7 mouse cellular contexts compared by ENCODE assay signal in the genomic region with DNA sequence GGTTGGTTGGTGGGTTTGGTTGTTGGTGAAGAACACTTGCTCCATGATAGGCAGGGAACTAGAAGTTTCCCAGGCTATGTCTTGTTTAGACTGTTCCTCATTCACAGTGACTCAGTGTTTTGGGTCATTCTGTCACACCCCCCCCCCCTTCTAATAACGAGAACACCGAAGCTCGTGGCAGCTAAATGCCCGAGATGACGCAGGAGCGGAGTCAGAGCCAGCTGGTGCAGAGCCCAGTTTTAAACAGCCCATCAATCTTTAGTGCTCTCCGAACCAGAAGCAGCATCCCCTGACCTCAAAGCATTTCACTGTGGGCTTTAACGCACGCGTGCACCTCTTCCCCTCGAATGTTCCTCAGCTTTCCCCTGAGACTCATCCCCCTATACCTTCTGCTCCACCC. TPM values are rescaled to one million over a fixed set of nuclear protein-coding genes. Genes with fewer than 3 reads are reported as not detected.
DNase-seq lines count a peak whose midpoint lies in the region; ATAC-seq lines count a peak whose summit lies in the region.

No protein-coding gene starts in this region.

- ATAC-seq in megakaryocyte progenitor cell, adult 5-6 weeks (replicated peaks; ENCODE audit: poor library complexity): peak; percentile 80

- peak; percentile 26 for DNase-seq in layer of hippocampus, adult 9-11 months
- no peak for DNase-seq in layer of hippocampus, postnatal 25 days (ENCODE audit: extremely low spot score in 1 of 2, low spot score in 1 of 2)
- DNase-seq in adrenal gland, postnatal 14 days: peak; percentile 91
- DNase-seq in gastrocnemius, postnatal 25 days: peak; percentile 69
- DNase-seq in frontal cortex, postnatal 14 days (ENCODE audit: low spot score in 2 of 2): no peak
- DNase-seq in embryo, embryonic 10.5 days (ENCODE audit: low spot score): no peak

RNA-seq across cellular contexts. Expression of gene Sorl1, which starts 29.3 kb away (rescaled TPM):
- 100 to 1,000 TPM; 187 to 196 TPM for total RNA-seq in layer of hippocampus, postnatal 25 days (2021)
- 16.8 and 17.8 TPM in 2 replicates for total RNA-seq in adrenal gland, postnatal 14 days (2021)
- total RNA-seq in gastrocnemius, postnatal 25 days (2021): 10 to 100 TPM; 35.8 to 36.1 TPM
- total RNA-seq in megakaryocyte progenitor cell, adult 5-6 weeks (2015): 26.8 and 29.4 TPM in 2 replicates
- 23.9 and 29.4 TPM in 2 replicates for total RNA-seq in megakaryocyte progenitor cell, adult 5-6 weeks (2017)

Comparison
In these comparisons a context has a peak if more than half of its experiments do, and no peak if none do; other contexts are left out.
1. DNase-seq: peak in layer of hippocampus, adult 9-11 months (single experiment), adrenal gland, postnatal 14 days (single experiment) and gastrocnemius, postnatal 25 days (single experiment); none in layer of hippocampus, postnatal 25 days (0 of 2), frontal cortex, postnatal 14 days (0 of 2) and embryo, embryonic 10.5 days (single experiment).
2. RNA of gene Sorl1, which starts 29.3 kb away (total RNA-seq): 187 to 196 TPM in layer of hippocampus, postnatal 25 days; 35.8 to 36.1 TPM in gastrocnemius, postnatal 25 days, 23.9 to 29.4 TPM in megakaryocyte progenitor cell, adult 5-6 weeks and 16.8 to 17.8 TPM in adrenal gland, postnatal 14 days; every median in the first group is over 4 times any median in the second.